Mouse (Mus musculus): ENCODE data around the gene Sorcs3. TPM values are rescaled to one million over a fixed set of nuclear protein-coding genes. Genes with fewer than 3 reads are reported as not detected.

Gene Sorcs3
- polyA plus RNA-seq, 1 experiment, result 0.03 TPM

DNA sequence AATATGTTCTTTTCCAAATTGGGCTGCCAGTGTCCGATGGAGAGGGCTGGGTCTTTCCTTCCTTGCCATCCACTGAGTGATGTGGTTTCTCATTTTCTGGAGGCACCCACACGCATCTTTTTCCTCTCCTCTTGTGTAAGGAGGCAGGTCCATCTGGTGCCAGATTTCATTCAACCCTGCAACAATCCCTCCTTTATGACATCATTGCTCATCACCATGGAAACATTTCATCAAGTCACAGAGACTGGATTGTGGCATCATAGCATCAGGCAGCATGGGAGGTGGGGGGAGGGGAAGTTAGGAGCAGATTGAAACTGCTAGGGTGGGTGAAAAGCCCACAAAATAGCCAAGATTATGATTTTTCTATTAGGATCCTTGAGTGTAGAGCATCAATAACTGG lies 35.1 kb downstream of the Sorcs3 start:
- no peak overlapping the region for H3K4me3 ChIP-seq (ENCODE audit: low read depth, low read length)
- no peaks in the 10 kb centered on the region for H3K4me1 ChIP-seq (ENCODE audit: control insufficient read depth, insufficient read depth, insufficient read length, low read length)
- WGBS, result 67% methylated on average over 2 of the region's 2 CpGs
- H3K27ac ChIP-seq (ENCODE audit: insufficient read depth, low read depth, low read length), result no peak overlapping the region
- no peaks in the 10 kb centered on the region for H3K36me3 ChIP-seq (ENCODE audit: control insufficient read depth, insufficient read depth, low read length)
- H3K27me3 ChIP-seq (ENCODE audit: control insufficient read depth, insufficient read depth, low read length), result no peaks in the 10 kb centered on the region
- TF ChIP-seq POLR2A (IDR thresholded peaks at IDR 0.05; ENCODE audit: low read depth, low read length) (no peak), CTCF (IDR thresholded peaks at IDR 0.05; ENCODE audit: extremely low read depth, insufficient read length, insufficient replicate concordance, low read depth, low read length) (no peak)

- no peaks in the 10 kb centered on the region for H3K36me3 ChIP-seq (ENCODE audit: control insufficient read depth, insufficient read depth, low read length)
- WGBS, result 63% methylated on average over 3 of the region's 3 CpGs
- no peak overlapping the region for H3K4me3 ChIP-seq (ENCODE audit: low read depth, low read length)
- no peak overlapping the region for H3K27ac ChIP-seq (ENCODE audit: insufficient read depth, low read depth, low read length)
- no peak for TF ChIP-seq POLR2A (IDR thresholded peaks at IDR 0.05; ENCODE audit: low read depth, low read length)
- H3K4me1 ChIP-seq (ENCODE audit: control insufficient read depth, insufficient read depth, insufficient read length, low read length), result no peaks in the 10 kb centered on the region
- H3K27me3 ChIP-seq (ENCODE audit: control insufficient read depth, insufficient read depth, low read length), result no peaks in the 10 kb centered on the region
These were observed 38.2 kb downstream of the Sorcs3 start for GRCm38 (mm10) chr19:48244036-48244435.

- Histone ChIP-seq H3K27me3 (ENCODE audit: control insufficient read depth, insufficient read depth, low read length) (no peaks in the 10 kb centered on the region), H3K4me1 (ENCODE audit: control insufficient read depth, insufficient read depth, insufficient read length, low read length) (no peaks in the 10 kb centered on the region), H3K27ac (ENCODE audit: insufficient read depth, low read depth, low read length) (no peak overlapping the region), H3K4me3 (ENCODE audit: low read depth, low read length) (no peak overlapping the region), H3K36me3 (ENCODE audit: control insufficient read depth, insufficient read depth, low read length) (no peaks in the 10 kb centered on the region)
- TF ChIP-seq CTCF (IDR thresholded peaks at IDR 0.05; ENCODE audit: extremely low read depth, insufficient read length, insufficient replicate concordance, low read depth, low read length) (no peak), POLR2A (IDR thresholded peaks at IDR 0.05; ENCODE audit: low read depth, low read length) (no peak)
- WGBS, result 64% methylated on average over 7 of the region's 7 CpGs
These were observed 53.4 kb downstream of the Sorcs3 start for GRCm38 (mm10) chr19:48259223-48259622.

DNA sequence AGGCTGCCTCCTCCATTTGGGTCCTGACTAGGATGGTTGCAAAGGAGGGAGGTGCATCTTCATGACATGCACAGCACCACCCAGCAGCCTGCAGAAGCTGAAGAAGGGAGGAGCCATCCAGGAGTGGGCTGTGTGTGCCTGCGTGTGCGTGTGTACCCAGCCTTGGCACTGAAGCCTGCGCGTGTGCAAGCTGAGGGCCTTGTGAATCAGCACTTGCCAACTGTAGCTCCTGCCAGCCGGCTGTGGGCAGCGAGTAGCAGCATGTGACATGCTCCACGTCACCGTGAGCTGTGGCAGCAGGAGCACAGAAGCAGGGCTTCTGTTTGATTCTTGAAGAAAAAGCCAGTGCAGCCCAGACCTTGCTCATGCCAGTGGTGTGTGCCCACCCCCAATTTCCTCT lies 54.8 kb downstream of the Sorcs3 start:
- H3K4me1 ChIP-seq (ENCODE audit: control insufficient read depth, insufficient read depth, insufficient read length, low read length), result no peaks in the 10 kb centered on the region
- no peaks in the 10 kb centered on the region for H3K27me3 ChIP-seq (ENCODE audit: control insufficient read depth, insufficient read depth, low read length)
- TF ChIP-seq CTCF (IDR thresholded peaks at IDR 0.05; ENCODE audit: extremely low read depth, insufficient read length, insufficient replicate concordance, low read depth, low read length) (no peak), POLR2A (IDR thresholded peaks at IDR 0.05; ENCODE audit: low read depth, low read length) (no peak)
- no peaks in the 10 kb centered on the region for H3K36me3 ChIP-seq (ENCODE audit: control insufficient read depth, insufficient read depth, low read length)
- H3K4me3 ChIP-seq (ENCODE audit: low read depth, low read length), result no peak overlapping the region
- no peak overlapping the region for H3K27ac ChIP-seq (ENCODE audit: insufficient read depth, low read depth, low read length)
- WGBS, result 82% methylated on average over 8 of the region's 8 CpGs

DNA sequence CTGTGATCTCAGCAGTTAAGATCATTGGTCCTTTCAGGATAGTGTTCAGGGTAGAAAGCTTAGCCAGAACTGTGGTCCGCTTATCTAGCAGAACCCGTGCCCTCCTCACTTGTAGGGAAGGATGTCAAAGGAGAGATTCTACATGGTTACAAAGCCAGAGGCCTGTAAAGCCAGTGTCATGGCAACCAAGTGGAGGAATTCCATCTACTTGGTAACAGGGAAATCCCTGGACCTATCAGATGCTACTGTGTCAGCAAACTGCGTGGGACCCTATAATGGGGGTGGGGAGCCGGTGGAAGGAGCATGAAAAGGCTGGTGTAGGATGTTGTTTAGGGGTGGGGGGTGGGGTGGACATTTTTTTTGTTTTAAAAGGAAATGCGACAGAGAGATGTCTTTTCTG lies 57.9 kb downstream of the Sorcs3 start:
- 74% methylated on average over 5 of the region's 5 CpGs for WGBS

DNA sequence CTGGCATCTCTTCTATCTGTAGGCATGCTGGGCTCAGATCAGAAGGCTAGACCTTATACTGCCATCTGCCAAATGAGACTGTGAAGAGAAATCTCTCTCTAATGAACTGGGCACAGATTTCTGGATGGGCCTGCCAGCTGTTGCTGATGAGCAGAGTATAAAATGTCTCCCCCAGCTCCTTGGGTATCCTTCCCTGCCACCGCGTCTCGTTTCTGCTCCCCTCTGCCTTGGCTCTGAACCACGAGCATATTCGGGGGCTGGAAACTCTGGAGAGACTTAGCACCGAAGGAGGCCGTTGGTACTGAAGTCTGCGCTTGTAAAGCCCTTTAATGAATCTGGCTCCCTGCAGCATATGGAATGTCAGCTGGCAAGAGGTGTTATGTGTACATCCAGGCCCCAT lies 74.4 kb downstream of the Sorcs3 start:
- WGBS, result 79% methylated on average over 8 of the region's 8 CpGs
- TF ChIP-seq CTCF (IDR thresholded peaks at IDR 0.05; ENCODE audit: extremely low read depth, insufficient read length, insufficient replicate concordance, low read depth, low read length) (no peak), POLR2A (IDR thresholded peaks at IDR 0.05; ENCODE audit: low read depth, low read length) (no peak)
- Histone ChIP-seq H3K4me3 (ENCODE audit: low read depth, low read length) (no peak overlapping the region), H3K4me1 (ENCODE audit: control insufficient read depth, insufficient read depth, insufficient read length, low read length) (no peaks in the 10 kb centered on the region), H3K27ac (ENCODE audit: insufficient read depth, low read depth, low read length) (no peak overlapping the region), H3K27me3 (ENCODE audit: control insufficient read depth, insufficient read depth, low read length) (no peaks in the 10 kb centered on the region), H3K36me3 (ENCODE audit: control insufficient read depth, insufficient read depth, low read length) (no peaks in the 10 kb centered on the region)

More for the DNA sequence above, 57.9 kb downstream of the Sorcs3 start:
- no peak overlapping the region for H3K4me3 ChIP-seq (ENCODE audit: low read depth, low read length)
- TF ChIP-seq POLR2A (IDR thresholded peaks at IDR 0.05; ENCODE audit: low read depth, low read length) (no peak), CTCF (IDR thresholded peaks at IDR 0.05; ENCODE audit: extremely low read depth, insufficient read length, insufficient replicate concordance, low read depth, low read length) (no peak)
- H3K27me3 ChIP-seq (ENCODE audit: control insufficient read depth, insufficient read depth, low read length), result no peaks in the 10 kb centered on the region
- H3K27ac ChIP-seq (ENCODE audit: insufficient read depth, low read depth, low read length), result no peak overlapping the region
- H3K36me3 ChIP-seq (ENCODE audit: control insufficient read depth, insufficient read depth, low read length), result no peaks in the 10 kb centered on the region
- no peaks in the 10 kb centered on the region for H3K4me1 ChIP-seq (ENCODE audit: control insufficient read depth, insufficient read depth, insufficient read length, low read length)

DNA sequence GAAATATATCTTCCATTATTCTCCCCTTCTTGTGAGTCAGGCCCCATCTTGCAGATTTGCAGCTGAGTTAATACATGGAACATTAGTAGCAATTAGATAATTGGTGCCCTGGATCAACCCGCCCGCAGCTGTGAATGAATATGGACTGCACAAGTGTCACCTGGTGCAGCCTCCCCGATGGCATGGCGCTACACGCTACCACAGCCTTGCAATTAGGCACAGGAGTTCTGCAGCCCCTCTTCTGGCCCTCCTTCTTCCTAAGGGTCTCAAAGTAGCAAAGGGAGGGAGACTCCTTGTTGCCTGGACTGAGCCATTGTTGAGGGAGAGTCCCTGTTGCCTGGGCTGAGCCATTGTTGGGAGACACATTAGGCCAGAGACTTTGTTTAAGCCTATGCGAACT lies 76.4 kb downstream of the Sorcs3 start:
- H3K27ac ChIP-seq (ENCODE audit: insufficient read depth, low read depth, low read length), result no peak overlapping the region
- no peaks in the 10 kb centered on the region for H3K4me1 ChIP-seq (ENCODE audit: control insufficient read depth, insufficient read depth, insufficient read length, low read length)
- H3K36me3 ChIP-seq (ENCODE audit: control insufficient read depth, insufficient read depth, low read length), result no peaks in the 10 kb centered on the region
- no peak overlapping the region for H3K4me3 ChIP-seq (ENCODE audit: low read depth, low read length)
- WGBS, result 85% methylated on average over 6 of the region's 6 CpGs
- TF ChIP-seq POLR2A (IDR thresholded peaks at IDR 0.05; ENCODE audit: low read depth, low read length) (no peak), CTCF (IDR thresholded peaks at IDR 0.05; ENCODE audit: extremely low read depth, insufficient read length, insufficient replicate concordance, low read depth, low read length) (no peak)
- no peaks in the 10 kb centered on the region for H3K27me3 ChIP-seq (ENCODE audit: control insufficient read depth, insufficient read depth, low read length)

DNA sequence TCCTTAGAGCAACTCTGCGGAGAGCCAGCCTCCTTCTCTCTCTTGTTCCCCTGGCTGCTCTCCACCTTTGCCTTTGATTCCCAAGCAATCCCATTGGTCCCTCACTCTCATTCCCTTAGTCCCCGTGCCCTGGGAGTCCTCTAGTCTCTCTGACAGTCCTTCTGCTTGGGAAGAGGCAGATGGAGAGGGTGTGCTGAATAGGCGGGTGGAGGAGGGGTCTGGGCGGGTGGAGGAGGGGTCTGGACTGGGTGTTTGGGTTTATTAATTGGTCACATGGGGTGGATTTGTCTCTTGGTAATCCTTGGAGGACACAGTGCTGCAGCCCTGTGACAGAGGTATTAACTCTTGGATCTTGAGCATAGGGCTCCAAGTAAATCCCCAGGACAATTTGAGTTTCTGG lies 77.4 kb downstream of the Sorcs3 start:
- no peak overlapping the region for H3K27ac ChIP-seq (ENCODE audit: insufficient read depth, low read depth, low read length)
- H3K27me3 ChIP-seq (ENCODE audit: control insufficient read depth, insufficient read depth, low read length), result no peaks in the 10 kb centered on the region
- H3K36me3 ChIP-seq (ENCODE audit: control insufficient read depth, insufficient read depth, low read length), result no peaks in the 10 kb centered on the region
- no peaks in the 10 kb centered on the region for H3K4me1 ChIP-seq (ENCODE audit: control insufficient read depth, insufficient read depth, insufficient read length, low read length)
- no peak overlapping the region for H3K4me3 ChIP-seq (ENCODE audit: low read depth, low read length)
- TF ChIP-seq CTCF (IDR thresholded peaks at IDR 0.05; ENCODE audit: extremely low read depth, insufficient read length, insufficient replicate concordance, low read depth, low read length) (no peak), POLR2A (IDR thresholded peaks at IDR 0.05; ENCODE audit: low read depth, low read length) (no peak)
- 51% methylated on average over 4 of the region's 4 CpGs for WGBS
